Mouse (Mus musculus): ENCODE data around the gene Pde6h. TPM values are rescaled to one million over a fixed set of nuclear protein-coding genes. Genes with fewer than 3 reads are reported as not detected.

The Pde6h gene
- polyA plus RNA-seq, 1 experiment from 2014 or later: not detected

- DNase-seq (no peak), ATAC-seq (ENCODE audit: low FRiP score, low TSS enrichment) (no peak)
- Histone ChIP-seq H3K36me3 (ENCODE audit: control insufficient read depth, insufficient read depth, low read length) (no peaks in the 10 kb centered on the region), H3K4me2 (ENCODE audit: low read length) (no peak overlapping the region), H3K27me3 (ENCODE audit: control insufficient read depth, insufficient read depth, low read length) (no peaks in the 10 kb centered on the region), H3K9me3 (ENCODE audit: control insufficient read depth, low read length) (no peaks in the 10 kb centered on the region), H3K9ac (replicated peaks; ENCODE audit: low read length) (no peak overlapping the region), H3K4me1 (ENCODE audit: control insufficient read depth, insufficient read depth, low read length) (0 out of 2 replicates have a peak, but pooled peaks cover 2% of the 10 kb centered on the region), H3K27ac (replicated peaks; ENCODE audit: low read depth, low read length) (no peak overlapping the region), H3K4me3 (replicated peaks; ENCODE audit: low read depth, low read length) (no peak overlapping the region)
- whole genome bisulfite sequencing: 91% methylated on average over 9 of the region's 9 CpGs
Measured at GRCm38 (mm10) chr6:136952930-136953329, 29.3 kb downstream of the Pde6h start.

- Histone ChIP-seq H3K4me3 (replicated peaks; ENCODE audit: low read depth, low read length) (no peak overlapping the region), H3K36me3 (ENCODE audit: control insufficient read depth, insufficient read depth, low read length) (no peaks in the 10 kb centered on the region), H3K4me1 (ENCODE audit: control insufficient read depth, insufficient read depth, low read length) (no peaks in the 10 kb centered on the region), H3K27me3 (ENCODE audit: control insufficient read depth, insufficient read depth, low read length) (no peaks in the 10 kb centered on the region), H3K27ac (replicated peaks; ENCODE audit: low read depth, low read length) (no peak overlapping the region), H3K9ac (replicated peaks; ENCODE audit: low read length) (no peak overlapping the region), H3K4me2 (ENCODE audit: low read length) (no peak overlapping the region), H3K9me3 (ENCODE audit: control insufficient read depth, low read length) (no peaks in the 10 kb centered on the region)
- WGBS: 84% methylated on average over 6 of the region's 6 CpGs
- no peak for DNase-seq
- ATAC-seq (ENCODE audit: low FRiP score, low TSS enrichment): no peak
Measured at GRCm38 (mm10) chr6:136954192-136954591, 30.6 kb downstream of the Pde6h start.

- Histone ChIP-seq H3K27me3 (ENCODE audit: control insufficient read depth, insufficient read depth, low read length) (no peaks in the 10 kb centered on the region), H3K9ac (replicated peaks; ENCODE audit: low read length) (no peak overlapping the region), H3K9me3 (ENCODE audit: control insufficient read depth, low read length) (no peaks in the 10 kb centered on the region), H3K4me3 (replicated peaks; ENCODE audit: low read depth, low read length) (no peak overlapping the region), H3K4me2 (ENCODE audit: low read length) (no peak overlapping the region), H3K36me3 (ENCODE audit: control insufficient read depth, insufficient read depth, low read length) (no peaks in the 10 kb centered on the region), H3K27ac (replicated peaks; ENCODE audit: low read depth, low read length) (no peak overlapping the region), H3K4me1 (ENCODE audit: control insufficient read depth, insufficient read depth, low read length) (no peaks in the 10 kb centered on the region)
- WGBS: 90% methylated on average over 8 of the region's 8 CpGs
- ATAC-seq (ENCODE audit: low FRiP score, low TSS enrichment) (no peak), DNase-seq (no peak)
Measured at GRCm38 (mm10) chr6:136954715-136955114, 31.1 kb downstream of the Pde6h start.

- Histone ChIP-seq H3K27me3 (ENCODE audit: control insufficient read depth, insufficient read depth, low read length) (no peaks in the 10 kb centered on the region), H3K4me1 (ENCODE audit: control insufficient read depth, insufficient read depth, low read length) (no peaks in the 10 kb centered on the region), H3K4me3 (replicated peaks; ENCODE audit: low read depth, low read length) (no peak overlapping the region), H3K4me2 (ENCODE audit: low read length) (no peak overlapping the region), H3K9me3 (ENCODE audit: control insufficient read depth, low read length) (no peaks in the 10 kb centered on the region), H3K27ac (replicated peaks; ENCODE audit: low read depth, low read length) (no peak overlapping the region), H3K36me3 (ENCODE audit: control insufficient read depth, insufficient read depth, low read length) (no peaks in the 10 kb centered on the region), H3K9ac (replicated peaks; ENCODE audit: low read length) (no peak overlapping the region)
- WGBS: 93% methylated on average over 3 of the region's 3 CpGs
- ATAC-seq (ENCODE audit: low FRiP score, low TSS enrichment) (no peak), DNase-seq (no peak)
Measured at GRCm38 (mm10) chr6:136955240-136955639, 31.6 kb downstream of the Pde6h start.

GRCm38 (mm10) chr6:136957062-136957461, 33.4 kb downstream of the Pde6h start:
- no peaks in the 10 kb centered on the region for H3K9me3 ChIP-seq (ENCODE audit: control insufficient read depth, low read length)
- ATAC-seq (ENCODE audit: low FRiP score, low TSS enrichment) (no peak), DNase-seq (no peak)
- H3K27ac ChIP-seq (replicated peaks; ENCODE audit: low read depth, low read length): no peak overlapping the region
- no peaks in the 10 kb centered on the region for H3K36me3 ChIP-seq (ENCODE audit: control insufficient read depth, insufficient read depth, low read length)
- H3K9ac ChIP-seq (replicated peaks; ENCODE audit: low read length): no peak overlapping the region
- H3K4me3 ChIP-seq (replicated peaks; ENCODE audit: low read depth, low read length): no peak overlapping the region
- H3K4me2 ChIP-seq (ENCODE audit: low read length): no peak overlapping the region
- no peaks in the 10 kb centered on the region for H3K4me1 ChIP-seq (ENCODE audit: control insufficient read depth, insufficient read depth, low read length)
- H3K27me3 ChIP-seq (ENCODE audit: control insufficient read depth, insufficient read depth, low read length): no peaks in the 10 kb centered on the region
- 67% methylated on average over 7 of the region's 7 CpGs for WGBS

GRCm38 (mm10) chr6:136959131-136959530, 35.5 kb downstream of the Pde6h start:
- Histone ChIP-seq H3K36me3 (ENCODE audit: control insufficient read depth, insufficient read depth, low read length) (no peaks in the 10 kb centered on the region), H3K4me3 (replicated peaks; ENCODE audit: low read depth, low read length) (no peak overlapping the region), H3K4me2 (ENCODE audit: low read length) (no peak overlapping the region), H3K9me3 (ENCODE audit: control insufficient read depth, low read length) (no peaks in the 10 kb centered on the region), H3K27me3 (ENCODE audit: control insufficient read depth, insufficient read depth, low read length) (no peaks in the 10 kb centered on the region), H3K4me1 (ENCODE audit: control insufficient read depth, insufficient read depth, low read length) (no peaks in the 10 kb centered on the region), H3K27ac (replicated peaks; ENCODE audit: low read depth, low read length) (no peak overlapping the region), H3K9ac (replicated peaks; ENCODE audit: low read length) (no peak overlapping the region)
- 68% methylated on average over 11 of the region's 11 CpGs for WGBS
- ATAC-seq (ENCODE audit: low FRiP score, low TSS enrichment) (no peak), DNase-seq (no peak)

GRCm38 (mm10) chr6:136962957-136963356, 39.3 kb downstream of the Pde6h start:
- no peaks in the 10 kb centered on the region for H3K4me1 ChIP-seq (ENCODE audit: control insufficient read depth, insufficient read depth, low read length)
- WGBS: 88% methylated on average over 11 of the region's 11 CpGs
- no peak overlapping the region for H3K9ac ChIP-seq (replicated peaks; ENCODE audit: low read length)
- ATAC-seq (ENCODE audit: low FRiP score, low TSS enrichment) (no peak), DNase-seq (no peak)
- no peak overlapping the region for H3K27ac ChIP-seq (replicated peaks; ENCODE audit: low read depth, low read length)
- no peak overlapping the region for H3K4me2 ChIP-seq (ENCODE audit: low read length)
- H3K27me3 ChIP-seq (ENCODE audit: control insufficient read depth, insufficient read depth, low read length): no peaks in the 10 kb centered on the region
- no peaks in the 10 kb centered on the region for H3K9me3 ChIP-seq (ENCODE audit: control insufficient read depth, low read length)
- H3K36me3 ChIP-seq (ENCODE audit: control insufficient read depth, insufficient read depth, low read length): no peaks in the 10 kb centered on the region
- no peak overlapping the region for H3K4me3 ChIP-seq (replicated peaks; ENCODE audit: low read depth, low read length)

GRCm38 (mm10) chr6:136964609-136965510, 41.2 kb downstream of the Pde6h start:
- no peak overlapping the region for H3K4me2 ChIP-seq (ENCODE audit: low read length)
- no peak overlapping the region for H3K27ac ChIP-seq (replicated peaks; ENCODE audit: low read depth, low read length)
- no peak overlapping the region for H3K4me3 ChIP-seq (replicated peaks; ENCODE audit: low read depth, low read length)
- no peak for ATAC-seq (ENCODE audit: low FRiP score, low TSS enrichment)
- H3K9ac ChIP-seq (replicated peaks; ENCODE audit: low read length): no peak overlapping the region
- no peaks in the 10 kb centered on the region for H3K4me1 ChIP-seq (ENCODE audit: control insufficient read depth, insufficient read depth, low read length)
- WGBS: 75% methylated on average over 13 of the region's 13 CpGs
- no peak for DNase-seq
- H3K36me3 ChIP-seq (ENCODE audit: control insufficient read depth, insufficient read depth, low read length): no peaks in the 10 kb centered on the region
- no peaks in the 10 kb centered on the region for H3K9me3 ChIP-seq (ENCODE audit: control insufficient read depth, low read length)
- no peaks in the 10 kb centered on the region for H3K27me3 ChIP-seq (ENCODE audit: control insufficient read depth, insufficient read depth, low read length)

- WGBS: 81% methylated on average over 10 of the region's 10 CpGs
- H3K4me2 ChIP-seq (ENCODE audit: low read length): no peak overlapping the region
- no peaks in the 10 kb centered on the region for H3K4me1 ChIP-seq (ENCODE audit: control insufficient read depth, insufficient read depth, low read length)
- no peaks in the 10 kb centered on the region for H3K27me3 ChIP-seq (ENCODE audit: control insufficient read depth, insufficient read depth, low read length)
- H3K36me3 ChIP-seq (ENCODE audit: control insufficient read depth, insufficient read depth, low read length): no peaks in the 10 kb centered on the region
- H3K9ac ChIP-seq (replicated peaks; ENCODE audit: low read length): no peak overlapping the region
- no peak for DNase-seq
- H3K9me3 ChIP-seq (ENCODE audit: control insufficient read depth, low read length): no peaks in the 10 kb centered on the region
- H3K27ac ChIP-seq (replicated peaks; ENCODE audit: low read depth, low read length): no peak overlapping the region
- no peak overlapping the region for H3K4me3 ChIP-seq (replicated peaks; ENCODE audit: low read depth, low read length)
- ATAC-seq (ENCODE audit: low FRiP score, low TSS enrichment): no peak
Measured at GRCm38 (mm10) chr6:136965912-136966311, 42.3 kb downstream of the Pde6h start.
